Mouse (Mus musculus): ENCODE measurements around the gene Mast3.

DNA sequence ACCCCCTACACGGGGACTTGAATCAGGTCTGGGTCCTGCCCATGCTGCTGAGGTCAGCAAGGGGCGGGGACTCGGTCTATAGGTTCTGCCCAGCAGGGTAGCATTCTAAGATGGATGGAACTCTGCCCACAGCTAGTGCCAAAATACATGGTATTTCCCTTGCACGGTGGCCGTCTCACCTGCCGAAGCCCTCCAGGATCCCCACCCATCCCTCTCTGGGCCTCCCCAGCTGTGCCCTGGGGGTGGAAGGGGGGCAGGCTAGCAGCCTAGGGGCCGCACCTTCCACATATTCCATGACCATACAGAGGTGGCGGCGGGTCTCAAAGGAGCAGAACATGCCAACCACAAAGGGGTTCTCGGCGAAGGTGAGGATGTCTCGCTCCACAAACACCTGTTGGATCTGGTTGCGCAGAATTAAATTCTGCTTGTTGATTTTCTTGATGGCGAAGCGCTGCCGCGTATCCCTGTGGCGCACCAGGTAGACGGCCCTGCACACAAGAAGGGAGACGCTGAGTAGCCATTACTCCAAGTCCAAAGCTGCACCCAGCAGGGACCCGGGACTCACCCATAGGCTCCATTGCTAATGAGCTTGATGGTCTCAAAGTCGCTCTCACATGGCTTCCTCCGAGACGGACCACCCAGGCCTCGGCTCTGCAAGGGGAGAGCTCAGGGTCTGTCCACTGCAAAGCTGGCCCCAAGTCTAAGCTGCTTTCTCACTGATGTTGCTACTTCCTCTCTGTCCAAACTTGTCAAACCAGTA lies 18.4 kb downstream of the Mast3 start:
- TF ChIP-seq CTCF (IDR thresholded peaks at IDR 0.05; ENCODE audit: extremely low read depth, insufficient read depth, insufficient read length, insufficient replicate concordance) = no peak
- TF ChIP-seq POLR2A (IDR thresholded peaks at IDR 0.05; ENCODE audit: low read depth, low read length) = no peak

Data from spleen, adult 2 months (tissue).